Mouse (Mus musculus) embryonic facial prominence, embryonic 12.5 days (tissue): Measurements from ENCODE around the gene Oat. TPM values are rescaled to one million over a fixed set of nuclear protein-coding genes. Genes with fewer than 3 reads are reported as not detected.

Experiments used
- ATAC-seq: fragments of 200-750 bp; cut with Nextera tagmentation; 2 replicates; pipeline ENCODE4 v1.8.0; 2017; ENCODE audit not compliant: insufficient number of reproducible peaks, insufficient read depth, low FRiP score, low TSS enrichment
- H3K27ac ChIP-seq: fragments of 300-500 bp; sonication (generic); 2 replicates; pipeline ENCODE4 v1.5.1; 2016; ENCODE audit warnings: mild to moderate bottlenecking
- H3K27me3 ChIP-seq: fragments of 300-500 bp; sonication (generic); 2 replicates; pipeline ENCODE4 v1.6.1; 2016; ENCODE audit warnings: mild to moderate bottlenecking, moderate library complexity
- H3K36me3 ChIP-seq: fragments of 300-500 bp; sonication (generic); 2 replicates; pipeline ENCODE4 v1.6.1; 2016; ENCODE audit warnings: mild to moderate bottlenecking
- H3K4me1 ChIP-seq: fragments of 300-500 bp; sonication (generic); 2 replicates; pipeline ENCODE4 v1.6.1; 2016
- H3K4me2 ChIP-seq: fragments of 300-500 bp; sonication (generic); replicated peaks from 2 replicates; pipeline ENCODE4 v1.6.1; 2016; ENCODE audit warnings: mild to moderate bottlenecking, moderate library complexity
- H3K4me3 ChIP-seq: fragments of 300-500 bp; sonication (generic); 2 replicates; pipeline ENCODE4 v1.5.1; 2016; ENCODE audit warnings: mild to moderate bottlenecking
- H3K9ac ChIP-seq: fragments of 300-500 bp; sonication (generic); 2 replicates; pipeline ENCODE4 v1.6.1; 2016; ENCODE audit warnings: mild to moderate bottlenecking, moderate library complexity
- H3K9me3 ChIP-seq: fragments of 300-500 bp; sonication (generic); 2 replicates; pipeline ENCODE4 v1.6.1; 2016; ENCODE audit warnings: mild to moderate bottlenecking, moderate library complexity
- WGBS: fragments of 180-500 bp; shearing (Covaris S2); methylation state at CpG from one replicate; pipeline ENCODE4 v1.1.7; 2016; 5-methylcytosine and 5-hydroxymethylcytosine counted together
- polyA plus RNA-seq: library from polyadenylated mRNA; unstranded; fragments of >200 nt; fragmentation: Nextera tagmentation; extraction: Ambion mirVana; gene quantifications from 2 replicates; pipeline ENCODE4 v1.2.1, GENCODE M21; 2016

The Oat gene
- polyA plus RNA-seq, 1 experiment from 2014 or later, result 159 TPM

GRCm38 (mm10) chr7:132513419-132513982 is 62.7 kb downstream of the Oat start:
- Histone ChIP-seq H3K4me2 (no peak overlapping the region), H3K36me3 (no peaks in the 10 kb centered on the region), H3K9ac (no peak overlapping the region), H3K4me3 (no peak overlapping the region), H3K4me1 (no peaks in the 10 kb centered on the region), H3K27me3 (no peaks in the 10 kb centered on the region), H3K27ac (no peak overlapping the region), H3K9me3 (no peaks in the 10 kb centered on the region)
- no peak for ATAC-seq
- 74% methylated on average over 7 of the region's 7 CpGs for WGBS

GRCm38 (mm10) chr7:132509110-132509509 is 67.1 kb downstream of the Oat start:
- Histone ChIP-seq H3K27me3 (no peaks in the 10 kb centered on the region), H3K9me3 (no peaks in the 10 kb centered on the region), H3K4me3 (no peak overlapping the region), H3K4me2 (no peak overlapping the region), H3K27ac (no peak overlapping the region), H3K9ac (no peak overlapping the region), H3K4me1 (no peaks in the 10 kb centered on the region), H3K36me3 (no peaks in the 10 kb centered on the region)
- 71% methylated on average over 2 of the region's 2 CpGs for WGBS
- no peak for ATAC-seq

Other genes starting within 250 kb of the Oat start
- 0.06 and 0.15 TPM in 2 replicates for gene Nkx1-2, start 23.2 kb upstream of the Oat start, polyA plus RNA-seq
- 16.2 and 17.8 TPM in 2 replicates for gene Lhpp, start 34.2 kb upstream of the Oat start, polyA plus RNA-seq
- 23.6 and 27.0 TPM in 2 replicates for gene Fam53b, start 237.5 kb upstream of the Oat start, polyA plus RNA-seq